Mouse (Mus musculus) skeletal muscle tissue, adult 2 months (tissue): ENCODE results near the gene Cenpf.

Experiments used
- DNase-seq: peaks from one replicate; pipeline ENCODE4 v3.0.0-alpha.2; 2012; ENCODE audit warnings: low read depth, low spot score

Gene Cenpf

GRCm38 (mm10) chr1:189631906-189632675 is 55.8 kb downstream of the Cenpf start:
- DNase-seq: no peak

- DNase-seq: no peak
Observed at GRCm38 (mm10) chr1:189630026-189630425, 57.9 kb downstream of the Cenpf start.

- DNase-seq: no peak
Observed at GRCm38 (mm10) chr1:189627976-189628768, 59.7 kb downstream of the Cenpf start.

DNA sequence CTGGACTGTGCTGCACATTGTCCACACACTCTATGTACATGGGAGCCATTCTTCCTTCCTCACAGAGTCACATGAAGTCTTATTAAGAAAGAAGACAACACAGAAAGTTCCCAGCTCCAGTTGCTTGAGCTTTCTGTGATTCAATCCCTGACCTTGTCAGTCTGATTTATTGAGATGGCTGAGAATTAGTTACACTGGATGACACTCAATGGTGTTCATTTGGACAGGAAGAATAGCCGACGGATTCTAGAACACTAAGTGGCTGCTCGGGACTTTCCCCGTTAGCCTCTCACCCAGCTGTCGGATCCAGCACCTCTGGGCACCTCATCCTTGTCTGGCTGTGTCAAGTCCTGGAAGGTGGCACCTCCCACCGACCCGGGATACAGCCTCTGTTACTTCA is 63.1 kb downstream of the Cenpf start:
- no peak for DNase-seq

DNA sequence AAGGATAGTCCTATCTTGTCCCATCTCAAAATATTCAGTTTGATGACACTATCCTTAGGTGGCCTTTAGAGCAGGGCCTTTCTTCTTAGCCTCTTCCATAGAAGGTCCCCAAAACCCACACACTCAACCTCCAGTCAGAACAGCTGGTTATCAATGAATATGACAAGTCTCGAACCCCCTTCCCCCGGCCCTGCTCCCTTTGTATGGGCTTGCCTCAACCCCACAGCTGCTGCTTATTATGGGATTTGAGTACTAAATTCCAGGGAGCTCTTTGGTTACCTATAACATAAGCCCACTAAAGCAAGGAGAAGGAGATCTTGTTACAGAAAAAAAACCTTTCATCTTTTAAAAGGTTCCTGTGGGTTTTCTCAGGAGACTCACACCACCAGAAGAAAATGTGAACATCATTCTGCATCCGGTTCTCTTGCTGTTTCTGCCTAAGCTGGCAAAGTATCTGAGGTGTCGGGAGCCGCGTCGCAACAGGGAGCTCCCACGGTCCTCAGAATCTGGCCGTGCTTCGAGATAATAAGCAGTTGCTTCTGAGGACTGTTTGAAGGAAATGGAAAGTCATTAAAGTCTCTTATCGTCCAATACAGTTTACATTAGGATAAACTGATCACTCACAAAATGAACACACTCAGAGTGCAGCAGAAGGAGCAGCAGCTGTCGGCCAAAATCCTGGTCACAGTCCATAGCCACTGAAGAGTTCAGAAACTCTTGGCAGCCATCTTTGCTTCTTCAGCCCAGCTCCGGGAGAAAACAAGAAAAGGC is 68.7 kb downstream of the Cenpf start:
- no peak for DNase-seq

DNA sequence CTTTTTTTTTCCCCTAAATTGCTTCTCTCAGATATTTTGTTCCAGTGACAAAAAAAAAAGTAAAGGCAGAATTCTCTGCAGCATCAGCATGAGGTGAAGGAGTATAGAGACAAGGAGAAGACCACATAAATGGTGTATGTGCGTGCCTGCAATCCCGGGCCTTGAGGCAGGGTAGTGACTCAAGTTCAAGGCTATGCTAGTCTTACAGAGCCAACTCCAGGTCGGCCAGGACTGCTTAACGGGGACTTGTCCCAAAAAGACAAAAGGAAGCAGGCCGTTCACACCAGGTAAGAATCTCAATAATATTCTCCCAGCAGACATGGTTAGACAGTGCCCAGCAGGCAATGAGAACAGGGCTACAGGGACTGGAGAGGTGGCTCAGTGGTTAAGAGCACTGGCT is 70.5 kb downstream of the Cenpf start:
- DNase-seq: no peak

GRCm38 (mm10) chr1:189615246-189615645 is 72.6 kb downstream of the Cenpf start:
- no peak for DNase-seq

DNA sequence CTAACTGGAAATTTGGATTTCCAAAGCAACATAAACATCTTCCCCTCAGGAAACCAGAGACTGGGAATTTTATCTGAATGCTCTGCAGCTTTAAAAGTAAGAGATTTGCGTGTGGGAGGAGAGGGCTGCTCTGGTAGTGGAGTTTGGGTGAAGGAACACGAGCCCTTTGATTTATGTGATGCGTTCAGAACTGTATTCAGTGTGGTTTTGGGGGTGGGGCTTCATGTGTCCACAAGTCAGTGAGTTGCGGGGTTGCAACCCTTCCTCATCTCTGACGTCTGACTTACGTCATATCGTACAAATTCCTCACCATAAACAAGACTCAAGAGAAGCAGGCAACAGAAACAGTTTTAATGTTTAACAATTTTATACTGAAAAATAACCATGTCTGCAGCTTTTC is 74.8 kb downstream of the Cenpf start:
- DNase-seq: no peak

- DNase-seq: no peak
Observed at GRCm38 (mm10) chr1:189611775-189612174, 76.1 kb downstream of the Cenpf start.

GRCm38 (mm10) chr1:189608640-189609039 is 79.2 kb downstream of the Cenpf start:
- no peak for DNase-seq

- no peak for DNase-seq
Observed at GRCm38 (mm10) chr1:189608039-189608438, 79.8 kb downstream of the Cenpf start.

DNA sequence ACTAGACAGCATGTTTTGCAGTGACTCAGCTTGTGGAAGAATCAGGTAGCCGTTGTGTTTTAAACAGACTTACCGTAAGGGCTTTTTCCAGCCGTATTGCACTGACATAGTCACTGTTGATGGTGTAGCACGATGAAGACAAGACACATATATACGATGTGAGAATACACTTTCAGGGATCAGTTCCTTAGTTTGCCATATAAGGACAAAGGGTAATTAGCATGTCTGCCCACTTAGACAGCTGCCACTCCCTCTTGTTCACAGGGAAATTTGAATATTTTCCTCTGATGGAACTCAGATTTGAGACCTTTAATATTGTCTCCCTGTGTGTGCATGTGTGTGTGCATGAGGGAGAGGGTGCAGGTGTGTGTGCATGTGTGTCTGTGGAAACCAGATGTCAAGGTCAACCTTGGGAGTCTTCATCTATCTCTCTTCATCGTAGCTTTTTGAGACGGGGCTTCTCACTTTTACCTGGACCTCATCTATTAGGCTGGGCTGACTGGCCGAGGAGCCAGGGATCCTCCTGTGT is 82.2 kb downstream of the Cenpf start:
- no peak for DNase-seq

DNA sequence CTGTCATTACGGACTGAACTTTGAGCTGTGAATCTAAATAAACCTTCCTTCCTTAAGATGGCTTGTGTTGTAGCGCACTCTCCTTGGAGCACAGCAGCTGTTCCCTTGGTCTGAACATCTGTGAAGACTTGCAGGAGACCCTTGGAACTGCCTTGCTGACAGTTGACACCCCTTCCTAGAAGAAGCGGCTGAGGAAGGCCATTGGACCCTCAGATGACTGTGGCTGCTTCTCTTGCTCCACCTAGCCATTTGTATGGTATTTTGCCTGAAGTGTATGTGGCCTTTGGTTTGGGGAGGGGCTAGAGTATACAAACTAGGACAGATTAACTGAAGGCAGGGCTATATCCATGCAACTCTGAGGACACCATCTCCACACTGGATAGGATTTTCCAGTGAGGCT is 90.8 kb downstream of the Cenpf start:
- no peak for DNase-seq
